Mouse (Mus musculus) neural tube, embryonic 11.5 days (tissue): Measurements from ENCODE around the gene Fut4. TPM values are rescaled to one million over a fixed set of nuclear protein-coding genes. Genes with fewer than 3 reads are reported as not detected.

Source experiments
- ATAC-seq: fragments of 200-750 bp; cut with Nextera tagmentation; 2 replicates; pipeline ENCODE4 v1.8.0; 2017; ENCODE audit warnings: moderate number of reproducible peaks, mild to moderate bottlenecking, moderate TSS enrichment, moderate library complexity; ENCODE audit not compliant: insufficient read depth, low FRiP score, low TSS enrichment
- DNase-seq: peaks from one replicate; pipeline ENCODE4 v3.0.0-alpha.2; 2015; ENCODE audit warnings: low spot score
- H3K27ac ChIP-seq: fragments of 300-500 bp; sonication (generic); 2 replicates; pipeline ENCODE4 v1.5.1; 2014; ENCODE audit warnings: low read depth, mild to moderate bottlenecking, low read length
- H3K27me3 ChIP-seq: fragments of 300-500 bp; sonication (generic); 2 replicates; pipeline ENCODE4 v1.6.1; 2014; ENCODE audit warnings: mild to moderate bottlenecking, low read length, mixed read lengths; ENCODE audit not compliant: control insufficient read depth, insufficient read depth
- H3K36me3 ChIP-seq: fragments of 300-500 bp; sonication (generic); 2 replicates; pipeline ENCODE4 v1.6.1; 2014; ENCODE audit warnings: mild to moderate bottlenecking, low read length, moderate library complexity, mixed read lengths; ENCODE audit not compliant: control insufficient read depth, insufficient read depth
- H3K4me1 ChIP-seq: fragments of 300-500 bp; sonication (generic); 2 replicates; pipeline ENCODE4 v1.6.1; 2014; ENCODE audit warnings: low read length, mixed read lengths; ENCODE audit not compliant: control insufficient read depth, insufficient read depth
- H3K4me2 ChIP-seq: fragments of 300-500 bp; sonication (generic); 2 replicates; pipeline ENCODE4 v1.6.1; 2014; ENCODE audit warnings: low read depth, mild to moderate bottlenecking, moderate library complexity
- H3K4me3 ChIP-seq: fragments of 300-500 bp; sonication (generic); 2 replicates; pipeline ENCODE4 v1.5.1; 2014; ENCODE audit warnings: low read depth, low read length
- H3K9ac ChIP-seq: fragments of 300-500 bp; sonication (generic); 2 replicates; pipeline ENCODE4 v1.6.1; 2014; ENCODE audit warnings: mild to moderate bottlenecking, low read length
- H3K9me3 ChIP-seq: fragments of 300-500 bp; sonication (generic); 2 replicates; pipeline ENCODE4 v1.6.1; 2016; ENCODE audit warnings: low read length; ENCODE audit not compliant: control insufficient read depth
- WGBS: fragments of 180-500 bp; shearing (Covaris S2); extraction: QIAGEN DNeasy Blood & Tissue Kit; methylation state at CpG from one replicate; pipeline ENCODE4 v1.1.7; 2014; 5-methylcytosine and 5-hydroxymethylcytosine counted together
- polyA plus RNA-seq: library from polyadenylated mRNA; unstranded; fragments of >200 nt; fragmentation: Nextera tagmentation; extraction: Ambion mirVana; gene quantifications from 2 replicates; pipeline ENCODE4 v1.2.1, GENCODE M21; 2014

Gene Fut4
- polyA plus RNA-seq, 1 experiment from 2014 or later = 2.4 TPM

DNA sequence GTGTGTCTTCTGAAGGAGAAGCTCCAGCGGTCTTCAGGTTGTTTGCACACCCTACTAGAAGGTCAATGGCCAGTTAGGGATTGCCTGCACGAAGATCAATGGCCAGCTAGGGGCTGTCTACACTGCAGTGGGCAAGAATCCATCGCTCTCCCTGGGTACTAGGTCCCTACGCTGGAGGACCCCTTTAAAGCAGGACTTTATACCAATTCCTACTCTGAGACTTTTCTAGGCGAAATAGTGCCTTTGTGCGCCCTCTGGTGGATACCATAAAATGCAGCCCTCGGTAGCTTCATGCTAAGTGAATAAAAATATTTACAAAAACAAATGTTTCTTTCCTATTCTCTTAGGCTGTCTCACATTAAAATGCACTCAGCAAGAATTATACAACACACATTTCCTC lies 12.6 kb upstream of the Fut4 start:
- Histone ChIP-seq H3K4me3 (no peak overlapping the region), H3K9ac (no peak overlapping the region), H3K4me2 (no peak overlapping the region), H3K27me3 (no peaks in the 10 kb centered on the region), H3K27ac (no peak overlapping the region), H3K9me3 (no peaks in the 10 kb centered on the region), H3K4me1 (0 out of 2 replicates have a peak, but pooled peaks cover 5% of the 10 kb centered on the region), H3K36me3 (no peaks in the 10 kb centered on the region)
- ATAC-seq (no peak), DNase-seq (peak; percentile 63)
- WGBS = 27% methylated on average over 7 of the region's 7 CpGs

DNA sequence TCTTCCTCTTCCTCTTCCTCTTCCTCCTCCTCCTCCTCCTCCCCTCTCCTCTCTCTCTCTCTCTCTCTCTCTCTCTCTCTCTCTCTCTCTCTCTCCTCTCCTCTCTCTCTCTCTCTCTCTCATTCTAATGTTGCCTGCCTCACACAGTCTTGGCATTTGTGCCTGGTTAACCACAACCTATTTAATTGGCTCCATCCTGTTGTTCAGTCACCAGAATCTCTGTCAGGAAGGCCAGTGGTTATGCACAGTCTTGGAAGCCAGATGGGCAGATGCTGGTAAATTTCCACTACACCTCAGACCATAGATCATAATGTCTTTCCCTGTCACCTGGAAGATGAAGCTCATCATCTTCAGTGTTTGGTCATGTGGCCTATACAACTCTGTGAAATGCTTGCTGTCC lies 7.1 kb upstream of the Fut4 start:
- Histone ChIP-seq H3K4me2 (no peak overlapping the region), H3K9me3 (no peaks in the 10 kb centered on the region), H3K4me3 (no peak overlapping the region), H3K27ac (no peak overlapping the region), H3K36me3 (no peaks in the 10 kb centered on the region), H3K27me3 (no peaks in the 10 kb centered on the region), H3K4me1 (no peaks in the 10 kb centered on the region), H3K9ac (no peak overlapping the region)
- DNase-seq (no peak), ATAC-seq (no peak)

GRCm38 (mm10) chr9:14758590-14758989 lies 6.4 kb upstream of the Fut4 start:
- H3K4me2 ChIP-seq = no peak overlapping the region
- no peak overlapping the region for H3K27ac ChIP-seq
- ATAC-seq (no peak), DNase-seq (no peak)
- no peaks in the 10 kb centered on the region for H3K4me1 ChIP-seq
- no peak overlapping the region for H3K4me3 ChIP-seq
- 75% methylated on average over 7 of the region's 7 CpGs for WGBS
- no peak overlapping the region for H3K9ac ChIP-seq
- no peaks in the 10 kb centered on the region for H3K27me3 ChIP-seq
- no peaks in the 10 kb centered on the region for H3K36me3 ChIP-seq
- H3K9me3 ChIP-seq = no peaks in the 10 kb centered on the region

- H3K4me2 ChIP-seq = no peak overlapping the region
- peaks cover 9% of the 10 kb centered on the region for H3K27me3 ChIP-seq
- no peak overlapping the region for H3K27ac ChIP-seq
- H3K4me3 ChIP-seq = no peak overlapping the region
- no peak for DNase-seq
- no peak for ATAC-seq
- H3K4me1 ChIP-seq = no peaks in the 10 kb centered on the region
- WGBS = 88% methylated on average over 3 of the region's 3 CpGs
- no peak overlapping the region for H3K9ac ChIP-seq
- H3K36me3 ChIP-seq = no peaks in the 10 kb centered on the region
- no peaks in the 10 kb centered on the region for H3K9me3 ChIP-seq
These were observed 2.3 kb upstream of the Fut4 start for GRCm38 (mm10) chr9:14754469-14754868.

GRCm38 (mm10) chr9:14753947-14754346 lies 1.8 kb upstream of the Fut4 start:
- peaks cover 9% of the 10 kb centered on the region for H3K27me3 ChIP-seq
- DNase-seq = no peak
- H3K9me3 ChIP-seq = no peaks in the 10 kb centered on the region
- no peak overlapping the region for H3K27ac ChIP-seq
- H3K9ac ChIP-seq = no peak overlapping the region
- H3K4me2 ChIP-seq = no peak overlapping the region
- H3K36me3 ChIP-seq = no peaks in the 10 kb centered on the region
- no peaks in the 10 kb centered on the region for H3K4me1 ChIP-seq
- no peak for ATAC-seq
- no peak overlapping the region for H3K4me3 ChIP-seq

- Histone ChIP-seq H3K4me1 (no peaks in the 10 kb centered on the region), H3K9me3 (no peaks in the 10 kb centered on the region), H3K27me3 (peaks cover 9% of the 10 kb centered on the region), H3K27ac (0 out of 2 replicates have a peak overlapping the region, but pooled peaks have one; percentile 3), H3K4me3 (peak overlapping the region; percentile 45), H3K4me2 (peak overlapping the region; percentile 87), H3K9ac (peak overlapping the region; percentile 53), H3K36me3 (no peaks in the 10 kb centered on the region)
- ATAC-seq (peak; percentile 82), DNase-seq (peak; percentile 62)
- WGBS = under 1% methylated on average over 42 of the region's 50 CpGs
These were observed 641 bp downstream of the Fut4 start for GRCm38 (mm10) chr9:14751503-14752000.

DNA sequence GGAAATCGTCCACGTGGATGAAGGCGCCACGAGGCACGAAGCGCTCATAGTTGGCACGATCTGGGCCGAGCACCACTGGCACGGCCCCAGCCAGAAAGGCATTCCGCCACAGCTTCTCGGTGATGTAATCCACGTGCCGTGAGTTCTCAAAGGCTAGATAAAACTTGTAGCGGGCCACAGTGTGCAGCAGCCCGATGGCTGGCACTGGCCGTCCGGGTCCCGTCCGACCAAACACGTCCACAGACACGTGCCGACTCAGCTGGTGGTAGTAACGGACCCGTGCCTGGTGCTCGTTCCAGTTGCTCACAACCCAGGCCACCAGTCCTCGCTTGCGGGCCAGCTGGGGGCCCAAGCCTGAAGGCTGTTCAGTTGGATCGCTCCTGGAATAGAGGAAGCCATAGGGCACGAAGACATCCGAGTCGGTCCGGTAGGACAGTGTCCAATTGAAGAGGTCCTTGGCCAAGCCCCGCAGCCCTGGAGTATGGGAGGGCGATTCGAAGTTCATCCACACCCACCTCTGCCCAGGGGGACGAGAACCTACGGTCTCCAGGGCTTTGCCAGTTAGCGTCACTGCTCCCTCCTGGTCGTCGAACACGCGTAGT lies 1.2 kb downstream of the Fut4 start:
- Histone ChIP-seq H3K4me1 (no peaks in the 10 kb centered on the region), H3K4me2 (peak overlapping the region; percentile 87), H3K9me3 (no peaks in the 10 kb centered on the region), H3K27ac (0 out of 2 replicates have a peak overlapping the region, but pooled peaks have one; percentile 3), H3K4me3 (peak overlapping the region; percentile 45), H3K9ac (peak overlapping the region; percentile 53), H3K27me3 (peaks cover 9% of the 10 kb centered on the region), H3K36me3 (no peaks in the 10 kb centered on the region)
- DNase-seq (no peak), ATAC-seq (peak; percentile 24; the same call in 1 of the 2 replicates)
- WGBS = 59% methylated on average over 42 of the region's 42 CpGs

- Histone ChIP-seq H3K27me3 (no peaks in the 10 kb centered on the region), H3K4me1 (no peaks in the 10 kb centered on the region), H3K36me3 (no peaks in the 10 kb centered on the region), H3K9me3 (no peaks in the 10 kb centered on the region), H3K27ac (no peak within 1 kb of the TSS), H3K4me3 (no peak within 1 kb of the TSS), H3K9ac (no peak within 1 kb of the TSS), H3K4me2 (no peak within 1 kb of the TSS)
- no peak for ATAC-seq
- no peak for DNase-seq
- 84% methylated on average over 19 of the region's 19 CpGs for WGBS
These were observed 11.9 kb downstream of the Fut4 start, which contains the start of gene Piwil4 for GRCm38 (mm10) chr9:14740151-14740924. TSS of gene Piwil4 (minus strand) at chr9:14740733.
